In genomic region chr10:67928584-67928983, GRCm38 (mm10) we compare ENCODE assay signal across 20 mouse cellular contexts. TPM values are rescaled to one million over a fixed set of nuclear protein-coding genes. Genes with fewer than 3 reads are reported as not detected.
DNase-seq lines count a peak whose midpoint lies in the region; ATAC-seq lines count a peak whose summit lies in the region.
"Had no signal": no experiment of that assay in that cellular context is flagged by ENCODE, and none has a peak within 500 bp of the region (broad histone marks: within the 10 kb centered on the region; RNA-seq: fewer than 3 reads in every experiment).

No protein-coding gene starts in this region.

- 0 out of 2 replicates have a peak, but pooled peaks have one; percentile 42 for ATAC-seq in common myeloid progenitor, adult 5-6 weeks (replicated peaks; ENCODE audit: low read depth, poor library complexity, severe bottlenecking)
- ATAC-seq in hematopoietic stem cell, adult 5-6 weeks (replicated peaks in 1 of 2; ENCODE audit: insufficient read depth in 1 of 2, low FRiP score in 2 of 2, low TSS enrichment in 1 of 2, low read depth in 1 of 2, poor library complexity in 2 of 2, severe bottlenecking in 2 of 2), result peak; percentile 45 to 69; a peak in 3 of 4 replicates
- ATAC-seq: forebrain, embryonic 13.5 days; hindbrain, postnatal 0 days; inflammation-experienced regulatory T-cells, adult 6 months; intestine, embryonic 16.5 days; Patski had no signal

- intact Hi-C loops in heart, postnatal 25 days (cut with DNase I), result no loop called here

- DNase-seq in heart, adult 11 months, result peak; percentile 4
- DNase-seq in heart, postnatal 25 days (ENCODE audit: low spot score), result no peak
- DNase-seq in adrenal gland, adult (ENCODE audit: inconsistent age in 2 of 2, low spot score in 1 of 2), result no peak
- no peak for DNase-seq in spleen, postnatal 36 days (ENCODE audit: low spot score in 2 of 2)
- DNase-seq: adrenal gland, adult 2 months; adrenal gland, postnatal 14 days; B cell, adult 2 months; cerebellum, adult 11 months; cerebellum, adult 2 months; cerebellum, adult 9-11 months; cerebellum, postnatal 25 days; gastrocnemius, postnatal 25 days; heart, postnatal 36 days had no signal

RNA-seq across cellular contexts. Expression of gene Zfp365, which starts 16.1 kb away (rescaled TPM):
- total RNA-seq in heart, postnatal 25 days (2021), result under 1 TPM; 0.49 to 0.50 TPM
- 0.18 TPM in 1 of 2 replicates, not detected in the other for total RNA-seq in common myeloid progenitor, adult 5-6 weeks (2017)
- 0.19 and 0.20 TPM in 2 replicates for total RNA-seq in hematopoietic stem cell, adult 5-6 weeks (2017)

RNA-seq across cellular contexts. Expression of gene Rtkn2, which starts 50.8 kb away (rescaled TPM):
- total RNA-seq in heart, postnatal 25 days (2021), result under 1 TPM; 0.13 to 0.36 TPM
- total RNA-seq in common myeloid progenitor, adult 5-6 weeks (2017), result 5.8 and 13.7 TPM in 2 replicates
- total RNA-seq in hematopoietic stem cell, adult 5-6 weeks (2017), result 5.2 and 10.2 TPM in 2 replicates
